Mouse (Mus musculus) heart, embryonic 10.5 days (tissue): ENCODE data around the gene Snx29. TPM values are rescaled to one million over a fixed set of nuclear protein-coding genes. Genes with fewer than 3 reads are reported as not detected.
A peak's percentile ranks its signal among the peaks of the same experiment; 100 is the strongest.
"Not testable (repeated sequence)": the region's sequence is repeated elsewhere in the genome, so short reads cannot be mapped to it uniquely, and the experiment has no call there.

Experiments
- DNase-seq: peaks from one replicate; pipeline ENCODE4 v3.0.0-alpha.2; 2017; ENCODE audit warnings: low spot score
- H3K27ac ChIP-seq: fragments of 300-500 bp; sonication (generic); 2 replicates; pipeline ENCODE4 v1.5.1; 2016; ENCODE audit warnings: mild to moderate bottlenecking
- H3K27me3 ChIP-seq: fragments of 300-500 bp; sonication (generic); 2 replicates; pipeline ENCODE4 v1.6.1; 2016; ENCODE audit warnings: mild to moderate bottlenecking; ENCODE audit not compliant: poor library complexity, insufficient read depth, severe bottlenecking
- H3K36me3 ChIP-seq: fragments of 300-500 bp; sonication (generic); 2 replicates; pipeline ENCODE4 v1.6.1; 2016; ENCODE audit warnings: mild to moderate bottlenecking, moderate library complexity
- H3K4me1 ChIP-seq: fragments of 300-500 bp; sonication (generic); 2 replicates; pipeline ENCODE4 v1.6.1; 2016; ENCODE audit warnings: mild to moderate bottlenecking
- H3K4me3 ChIP-seq: fragments of 300-500 bp; sonication (generic); 2 replicates; pipeline ENCODE4 v1.5.1; 2016; ENCODE audit warnings: mild to moderate bottlenecking, moderate library complexity
- H3K9me3 ChIP-seq: fragments of 300-500 bp; sonication (generic); 2 replicates; pipeline ENCODE4 v1.6.1; 2016; ENCODE audit warnings: mild to moderate bottlenecking, moderate library complexity
- WGBS: fragments of 180-500 bp; shearing (Covaris S2); methylation state at CpG from one replicate; pipeline ENCODE4 v1.1.7; 2016; 5-methylcytosine and 5-hydroxymethylcytosine counted together
- polyA plus RNA-seq: library from polyadenylated mRNA; unstranded; fragments of >200 nt; fragmentation: Nextera tagmentation; extraction: Ambion mirVana; gene quantifications from 2 replicates; pipeline ENCODE4 v1.2.1, GENCODE M21; 2016

Gene Snx29
- polyA plus RNA-seq, 1 experiment from 2014 or later: 6.7 TPM

DNA sequence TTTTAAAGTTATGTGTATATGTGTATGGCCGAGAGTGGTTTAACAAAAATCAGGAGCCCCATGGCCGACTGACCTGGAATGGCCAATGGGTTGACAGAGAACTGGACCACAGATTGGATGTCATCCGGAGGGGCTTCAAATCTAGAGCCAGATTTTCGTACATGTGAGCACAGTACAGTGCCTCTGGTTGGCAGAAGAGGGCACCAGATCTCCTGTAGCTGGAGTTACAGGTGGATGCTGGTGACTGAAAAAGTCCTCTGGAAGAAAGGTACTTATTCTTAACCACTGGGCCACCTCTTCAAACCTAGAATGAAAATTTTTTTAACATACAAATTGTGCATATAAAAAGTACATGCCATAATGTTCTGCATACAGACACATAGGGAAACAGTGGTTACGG lies 6.0 kb upstream of the Snx29 start:
- H3K27me3 ChIP-seq: no peaks in the 10 kb centered on the region
- H3K36me3 ChIP-seq: no peaks in the 10 kb centered on the region
- no peak overlapping the region for H3K4me3 ChIP-seq
- DNase-seq: no peak
- no peaks in the 10 kb centered on the region for H3K9me3 ChIP-seq
- H3K4me1 ChIP-seq: 0 out of 2 replicates have a peak, but pooled peaks cover 4% of the 10 kb centered on the region
- WGBS: 68% methylated on average over 5 of the region's 5 CpGs
- H3K27ac ChIP-seq: no peak overlapping the region

DNA sequence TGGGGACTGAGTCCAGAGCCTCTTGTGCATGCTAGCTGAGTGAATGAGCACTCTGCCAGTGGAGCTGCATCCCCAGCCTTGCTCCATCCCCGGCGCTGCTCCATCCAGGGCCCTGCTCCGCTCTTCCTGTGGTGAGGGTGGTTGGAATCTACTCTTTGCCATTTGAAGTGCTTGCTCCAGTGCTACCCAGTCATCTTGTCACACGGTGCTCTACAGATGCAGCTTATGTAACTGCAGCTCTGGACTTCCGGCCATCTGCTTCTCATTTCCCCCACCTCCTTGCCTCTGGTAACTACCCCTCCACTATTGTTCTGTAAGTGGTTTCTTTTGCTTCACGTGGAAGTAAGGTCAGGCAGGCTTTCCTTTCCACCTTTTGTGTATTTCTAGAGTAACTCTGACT lies 5.4 kb upstream of the Snx29 start:
- 57% methylated on average over 6 of the region's 6 CpGs for WGBS
- no peaks in the 10 kb centered on the region for H3K9me3 ChIP-seq
- DNase-seq: no peak
- H3K4me1 ChIP-seq: 0 out of 2 replicates have a peak, but pooled peaks cover 8% of the 10 kb centered on the region
- H3K27ac ChIP-seq: no peak overlapping the region
- H3K36me3 ChIP-seq: no peaks in the 10 kb centered on the region
- no peaks in the 10 kb centered on the region for H3K27me3 ChIP-seq
- no peak overlapping the region for H3K4me3 ChIP-seq

DNA sequence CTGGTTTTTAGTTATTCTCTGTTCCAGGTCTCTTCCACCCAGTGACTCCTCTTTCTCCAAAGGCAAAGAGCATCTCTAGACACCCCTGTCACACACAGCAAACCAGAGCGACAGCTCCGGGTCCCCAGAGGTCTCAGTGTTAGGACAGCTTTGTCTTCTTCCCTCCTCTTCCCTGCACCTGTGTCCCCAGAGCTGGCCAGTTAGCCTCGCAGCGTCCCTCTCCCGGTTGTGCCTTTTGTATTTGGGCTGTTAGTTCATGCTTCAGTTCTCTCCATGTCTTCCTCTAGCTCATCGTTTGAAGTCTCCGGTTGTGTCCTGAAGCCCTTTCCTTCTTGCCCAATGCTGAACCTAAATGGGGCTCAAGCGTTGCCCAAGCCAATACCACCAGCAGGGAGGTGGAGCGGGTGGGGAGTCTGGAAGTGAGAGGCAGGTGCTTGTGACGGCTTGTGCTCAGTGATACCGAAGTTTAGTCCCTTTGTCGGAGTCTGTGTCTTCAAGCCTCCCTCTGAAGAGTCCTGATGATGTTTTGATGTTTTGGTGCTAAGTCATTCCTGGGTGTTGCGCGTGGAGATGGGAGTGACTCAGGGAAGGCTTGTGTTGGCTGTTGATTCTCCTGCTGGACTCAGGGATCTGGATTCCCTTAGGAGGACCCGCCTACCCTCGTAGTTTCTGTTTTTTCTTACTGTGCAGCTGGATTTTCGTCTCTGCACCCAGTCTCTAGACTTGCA lies 780 bp downstream of the Snx29 start:
- Histone ChIP-seq H3K27ac (peak overlapping the region; percentile 91), H3K36me3 (no peaks in the 10 kb centered on the region), H3K4me3 (peak overlapping the region; percentile 86), H3K9me3 (no peaks in the 10 kb centered on the region), H3K4me1 (peaks cover 12% of the 10 kb centered on the region; the same call in 1 of the 2 replicates), H3K27me3 (no peaks in the 10 kb centered on the region)
- WGBS: 9% methylated on average over 17 of the region's 17 CpGs
- no peak for DNase-seq

DNA sequence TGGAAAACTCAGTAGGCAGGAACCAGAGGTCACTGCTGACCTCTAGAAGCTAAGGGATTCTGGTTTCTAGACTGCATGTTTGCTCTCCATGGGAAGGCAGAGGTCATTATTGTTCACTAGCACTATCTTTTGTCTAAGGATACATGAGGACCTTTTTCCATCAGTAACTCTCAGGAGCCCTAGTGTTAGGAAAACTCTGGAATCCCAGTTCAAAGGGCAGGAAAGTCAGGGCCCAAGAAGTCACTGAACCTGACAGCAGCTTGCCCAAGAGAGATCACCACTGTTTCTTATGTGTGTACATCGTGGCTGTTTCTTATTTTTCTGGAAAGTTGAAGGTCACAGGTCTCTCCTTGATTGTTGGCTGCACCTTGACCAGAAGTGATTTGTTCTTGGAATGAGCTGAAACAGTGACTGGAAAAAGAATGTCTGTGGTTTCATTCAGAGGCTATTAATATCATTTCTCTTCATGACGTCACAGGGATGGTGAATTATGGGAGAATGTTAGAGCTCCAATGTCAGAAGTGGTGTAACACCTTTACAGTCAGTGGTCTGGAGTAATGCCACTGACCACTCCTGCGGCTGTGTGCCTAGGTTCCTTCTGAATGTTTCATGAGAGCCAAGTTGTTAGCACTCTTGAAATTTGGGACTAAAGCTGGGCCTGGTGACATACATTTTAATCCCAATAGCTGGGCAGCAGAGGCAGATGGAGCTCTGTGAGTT lies 7.5 kb downstream of the Snx29 start:
- 76% methylated on average over 3 of the region's 3 CpGs for WGBS

DNA sequence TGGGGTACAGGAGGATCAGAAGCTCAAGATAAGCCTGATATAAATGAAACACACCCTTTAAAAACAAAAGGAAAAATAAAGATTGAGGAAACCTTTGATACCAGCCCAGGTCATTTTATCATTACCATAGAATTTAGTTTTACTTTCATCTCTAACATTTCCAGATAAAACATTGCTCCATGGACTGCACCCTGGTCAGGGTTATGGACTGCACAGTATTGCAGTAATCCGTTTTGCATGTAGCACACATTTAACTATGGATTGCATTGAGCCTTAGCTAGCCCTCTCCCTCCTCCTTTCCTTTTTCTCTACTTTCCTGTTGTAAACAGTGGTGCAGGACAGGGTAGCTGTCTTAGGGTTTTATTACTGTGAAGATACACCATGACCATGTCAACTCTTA lies 8.3 kb downstream of the Snx29 start:
- DNase-seq: no peak
- WGBS: 85% methylated on average over 1 of the region's 1 CpGs
- H3K36me3 ChIP-seq: no peaks in the 10 kb centered on the region

More for the DNA sequence above, 7.5 kb downstream of the Snx29 start:
- no peak for DNase-seq
- Histone ChIP-seq H3K36me3 (no peaks in the 10 kb centered on the region), H3K4me3 (no peak overlapping the region), H3K9me3 (no peaks in the 10 kb centered on the region), H3K27ac (no peak overlapping the region), H3K4me1 (0 out of 2 replicates have a peak, but pooled peaks cover 2% of the 10 kb centered on the region), H3K27me3 (no peaks in the 10 kb centered on the region)

DNA sequence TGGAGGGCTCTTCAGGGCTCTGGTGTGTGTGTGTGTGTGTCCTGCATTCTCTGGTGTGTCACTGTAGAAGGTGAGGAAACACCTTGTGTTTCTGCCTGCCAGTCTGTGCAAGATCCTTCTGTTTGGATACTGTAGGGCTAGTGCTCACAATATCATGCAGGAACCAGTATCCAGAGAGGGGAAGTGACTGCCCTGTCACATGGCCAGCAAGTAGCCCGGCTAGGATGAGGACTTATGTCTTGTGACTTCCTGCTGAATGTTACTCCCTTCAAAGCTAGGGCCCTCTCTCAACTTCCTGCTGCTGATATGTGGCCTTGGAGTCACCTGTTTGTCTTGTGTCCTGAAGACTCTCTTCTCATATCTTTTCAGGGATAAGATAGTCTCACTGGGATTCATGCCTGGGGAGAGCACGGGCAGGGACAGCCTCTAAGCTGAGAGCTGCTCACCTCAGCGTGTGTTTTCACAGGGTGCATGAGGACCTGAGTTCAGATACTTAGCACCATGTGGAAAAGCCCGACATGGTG lies 20.6 kb downstream of the Snx29 start:
- Histone ChIP-seq H3K27me3 (no peaks in the 10 kb centered on the region), H3K27ac (0 out of 2 replicates have a peak overlapping the region, but pooled peaks have one; percentile 13), H3K9me3 (no peaks in the 10 kb centered on the region), H3K36me3 (no peaks in the 10 kb centered on the region), H3K4me3 (no peak overlapping the region), H3K4me1 (peaks cover 22% of the 10 kb centered on the region)
- no peak for DNase-seq
- 50% methylated on average over 4 of the region's 4 CpGs for WGBS

More for the DNA sequence above, 8.3 kb downstream of the Snx29 start:
- no peaks in the 10 kb centered on the region for H3K9me3 ChIP-seq
- 0 out of 2 replicates have a peak, but pooled peaks cover 2% of the 10 kb centered on the region for H3K4me1 ChIP-seq
- no peak overlapping the region for H3K27ac ChIP-seq
- H3K4me3 ChIP-seq: no peak overlapping the region
- H3K27me3 ChIP-seq: no peaks in the 10 kb centered on the region

DNA sequence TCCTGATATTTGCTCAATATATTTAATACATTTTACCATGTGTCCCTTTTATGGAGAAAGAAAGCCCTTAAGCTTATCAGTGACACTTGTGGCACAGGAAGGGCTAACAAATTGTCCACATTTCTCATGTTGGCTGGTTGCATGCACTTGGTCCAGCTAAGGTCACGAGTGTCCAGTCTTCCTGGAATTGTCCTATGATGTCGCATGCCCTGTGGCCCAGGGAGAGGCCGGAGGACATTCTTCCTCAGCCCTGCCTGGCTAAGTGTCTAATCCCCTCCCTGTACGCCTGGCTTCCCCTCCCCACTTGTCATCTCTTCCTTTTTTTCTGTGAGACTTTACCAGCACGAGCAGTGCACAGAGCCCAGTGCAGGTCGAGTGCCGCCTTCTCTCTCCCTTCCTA lies 29.2 kb downstream of the Snx29 start:
- no peak for DNase-seq
- H3K27me3 ChIP-seq: no peaks in the 10 kb centered on the region
- H3K36me3 ChIP-seq: no peaks in the 10 kb centered on the region
- peak overlapping the region; percentile 31; the same call in 1 of the 2 replicates for H3K27ac ChIP-seq
- WGBS: 24% methylated on average over 7 of the region's 7 CpGs
- peaks cover 9% of the 10 kb centered on the region for H3K4me1 ChIP-seq
- H3K4me3 ChIP-seq: no peak overlapping the region
- H3K9me3 ChIP-seq: no peaks in the 10 kb centered on the region

DNA sequence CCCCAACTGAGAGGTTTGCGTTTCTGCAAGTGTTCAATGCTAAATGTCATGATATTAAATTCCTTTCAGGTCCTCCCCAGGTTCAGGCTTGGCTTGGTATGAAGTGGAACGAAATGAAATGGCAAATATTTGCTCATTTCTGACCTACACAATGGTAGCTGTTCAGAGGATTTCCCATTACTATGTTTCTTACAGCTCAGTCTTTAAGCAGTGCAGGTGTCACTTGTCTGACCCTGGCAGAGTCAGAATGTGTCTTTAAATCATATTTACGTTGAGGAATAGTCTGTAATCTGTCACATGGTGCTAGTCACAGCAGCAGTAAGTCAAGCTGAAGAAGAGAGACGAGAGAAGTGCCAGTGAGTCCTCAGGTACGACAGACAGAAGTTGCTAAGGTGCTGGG lies 36.5 kb downstream of the Snx29 start:
- no peak for DNase-seq
- WGBS: 77% methylated on average over 5 of the region's 5 CpGs

DNA sequence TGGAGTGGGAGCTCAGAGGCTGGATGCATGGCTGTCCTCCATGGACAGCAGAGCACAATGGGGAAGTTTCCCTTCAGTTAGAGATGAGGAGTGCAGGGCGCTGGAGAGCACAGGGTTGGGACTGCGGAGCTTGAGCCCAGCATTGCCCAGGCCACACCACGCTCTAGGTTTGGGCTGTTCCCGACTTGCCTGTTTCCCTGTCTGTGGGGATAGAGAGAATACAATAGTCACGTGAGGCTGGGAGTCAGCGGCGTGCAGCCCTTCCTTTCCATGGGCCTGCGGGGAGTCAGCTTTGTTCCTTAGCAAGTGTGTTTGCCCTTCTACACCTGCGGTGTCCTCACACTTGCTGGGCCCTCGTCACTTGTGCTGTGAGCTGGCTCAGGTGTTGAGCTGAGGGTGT lies 37.2 kb downstream of the Snx29 start:
- WGBS: 46% methylated on average over 10 of the region's 10 CpGs
- no peak overlapping the region for H3K27ac ChIP-seq
- no peak for DNase-seq
- no peaks in the 10 kb centered on the region for H3K9me3 ChIP-seq
- H3K4me1 ChIP-seq: no peaks in the 10 kb centered on the region
- H3K27me3 ChIP-seq: no peaks in the 10 kb centered on the region
- no peaks in the 10 kb centered on the region for H3K36me3 ChIP-seq
- H3K4me3 ChIP-seq: no peak overlapping the region

More for the DNA sequence above, 36.5 kb downstream of the Snx29 start:
- no peaks in the 10 kb centered on the region for H3K27me3 ChIP-seq
- no peak overlapping the region for H3K27ac ChIP-seq
- no peaks in the 10 kb centered on the region for H3K36me3 ChIP-seq
- no peaks in the 10 kb centered on the region for H3K9me3 ChIP-seq
- H3K4me3 ChIP-seq: no peak overlapping the region
- H3K4me1 ChIP-seq: no peaks in the 10 kb centered on the region

DNA sequence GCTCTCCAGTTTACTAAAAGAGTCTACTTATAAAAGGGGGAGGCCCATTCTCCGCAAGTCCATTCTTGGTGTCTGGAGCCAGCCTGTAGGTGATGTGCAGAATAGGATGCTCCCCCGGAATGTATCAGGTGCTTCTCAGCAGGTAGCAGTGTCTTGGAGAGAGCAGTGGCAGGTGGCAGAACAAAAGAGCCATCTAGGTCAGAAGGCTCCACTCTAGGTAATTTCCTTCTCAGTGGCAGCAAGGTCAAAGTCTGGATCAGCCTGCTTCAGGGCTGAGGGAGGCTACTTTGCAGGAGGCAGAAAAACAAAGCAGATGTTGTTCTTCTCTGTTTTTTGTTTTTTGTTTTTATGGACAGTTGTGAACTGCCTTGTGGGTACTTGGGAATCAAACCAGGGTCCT lies 37.9 kb downstream of the Snx29 start:
- not testable (repeated sequence) for H3K27me3 ChIP-seq, H3K4me1 ChIP-seq, H3K36me3 ChIP-seq, H3K27ac ChIP-seq, DNase-seq, H3K9me3 ChIP-seq, H3K4me3 ChIP-seq
- WGBS: 82% methylated on average over 2 of the region's 2 CpGs

DNA sequence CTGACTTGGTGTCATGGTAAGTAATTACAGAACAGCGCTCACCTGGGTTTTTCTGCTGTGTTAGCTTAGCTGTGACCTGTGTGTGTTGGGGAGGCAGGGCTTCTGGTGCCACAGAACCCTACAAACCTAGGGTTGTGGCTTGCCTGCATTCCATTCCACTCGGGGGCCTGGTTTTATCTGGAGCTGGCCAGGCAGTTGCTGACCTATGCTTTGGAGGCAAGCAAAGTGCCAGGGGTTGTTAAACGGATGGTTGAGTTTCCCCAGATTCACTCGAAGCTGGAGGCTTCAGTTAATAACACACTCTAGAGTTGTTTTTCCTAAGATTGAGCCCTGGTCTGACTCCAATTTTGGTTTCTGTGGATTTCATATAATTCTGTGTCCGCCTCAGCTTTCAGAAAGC lies 42.9 kb downstream of the Snx29 start:
- H3K9me3 ChIP-seq: no peaks in the 10 kb centered on the region
- no peak for DNase-seq

DNA sequence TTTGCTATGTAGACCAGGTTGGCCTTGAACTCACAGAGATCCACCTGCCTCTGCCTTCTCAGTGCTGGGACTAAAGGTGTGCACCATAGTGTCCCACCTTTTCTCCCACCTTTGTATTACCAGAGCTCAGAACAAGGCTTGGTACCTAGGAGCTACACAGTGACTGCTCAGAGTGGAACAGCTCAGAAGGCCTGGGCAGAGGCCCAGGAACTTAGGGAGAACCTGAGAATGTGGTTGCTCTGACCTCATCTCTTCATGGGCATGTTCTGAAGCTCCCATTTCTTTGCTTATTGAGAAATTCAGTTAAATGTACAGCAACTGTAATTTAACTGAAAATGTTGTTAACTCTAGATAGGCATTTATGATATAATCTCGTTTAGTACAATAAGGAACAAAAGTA lies 44.1 kb downstream of the Snx29 start:
- Histone ChIP-seq H3K36me3 (no peaks in the 10 kb centered on the region), H3K27me3 (no peaks in the 10 kb centered on the region), H3K4me1 (peaks cover 28% of the 10 kb centered on the region), H3K27ac (no peak overlapping the region), H3K4me3 (no peak overlapping the region), H3K9me3 (no peaks in the 10 kb centered on the region)
- WGBS: 67% methylated on average over 1 of the region's 1 CpGs
- DNase-seq: no peak

More for the DNA sequence above, 42.9 kb downstream of the Snx29 start:
- Histone ChIP-seq H3K27me3 (no peaks in the 10 kb centered on the region), H3K4me3 (no peak overlapping the region), H3K27ac (no peak overlapping the region), H3K36me3 (no peaks in the 10 kb centered on the region), H3K4me1 (peaks cover 25% of the 10 kb centered on the region)
- WGBS: 48% methylated on average over 5 of the region's 5 CpGs

DNA sequence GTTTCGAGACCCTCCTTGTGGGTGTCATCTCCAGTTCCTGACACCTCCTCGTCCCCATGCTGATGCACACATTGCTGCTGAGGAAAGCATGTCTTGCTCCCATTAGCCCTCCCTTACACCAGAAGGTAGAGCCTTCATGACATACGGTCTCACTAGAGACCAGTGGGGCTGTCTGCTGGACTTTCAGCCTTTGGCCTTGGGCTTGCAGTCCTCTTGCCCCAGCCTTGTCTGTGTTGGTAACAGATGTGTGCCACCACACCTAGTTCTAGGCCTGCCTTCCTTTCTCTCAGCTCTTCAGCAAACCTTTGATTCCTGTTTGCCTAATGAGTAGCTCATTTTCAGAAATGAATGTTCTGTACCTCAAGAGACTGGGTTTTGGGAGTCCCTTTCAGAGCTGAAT lies 45.7 kb downstream of the Snx29 start:
- no peak for DNase-seq
- no peaks in the 10 kb centered on the region for H3K9me3 ChIP-seq
- no peak overlapping the region for H3K4me3 ChIP-seq
- peaks cover 28% of the 10 kb centered on the region for H3K4me1 ChIP-seq
- 80% methylated on average over 3 of the region's 3 CpGs for WGBS
- no peaks in the 10 kb centered on the region for H3K27me3 ChIP-seq
- H3K36me3 ChIP-seq: no peaks in the 10 kb centered on the region
- H3K27ac ChIP-seq: no peak overlapping the region
